Mouse (Mus musculus) adrenal gland, postnatal 25 days (tissue): ENCODE results near the gene Atp5k. TPM values are rescaled to one million over a fixed set of nuclear protein-coding genes. Genes with fewer than 3 reads are reported as not detected.

Experiments used
- DNase-seq: peaks from one replicate; pipeline ENCODE4 v3.0.0; 2021; ENCODE audit warnings: mixed read lengths
- total RNA-seq: library from RNA; stranded (reverse); gene quantifications from 2 replicates; pipeline ENCODE4 v1.2.3, GENCODE M21; 2021

The Atp5k gene
- total RNA-seq, 1 experiment from 2014 or later = 347 TPM

- DNase-seq = peak; percentile 28
Observed at GRCm38 (mm10) chr5:108427186-108427585, 7.1 kb downstream of the Atp5k start.

DNA sequence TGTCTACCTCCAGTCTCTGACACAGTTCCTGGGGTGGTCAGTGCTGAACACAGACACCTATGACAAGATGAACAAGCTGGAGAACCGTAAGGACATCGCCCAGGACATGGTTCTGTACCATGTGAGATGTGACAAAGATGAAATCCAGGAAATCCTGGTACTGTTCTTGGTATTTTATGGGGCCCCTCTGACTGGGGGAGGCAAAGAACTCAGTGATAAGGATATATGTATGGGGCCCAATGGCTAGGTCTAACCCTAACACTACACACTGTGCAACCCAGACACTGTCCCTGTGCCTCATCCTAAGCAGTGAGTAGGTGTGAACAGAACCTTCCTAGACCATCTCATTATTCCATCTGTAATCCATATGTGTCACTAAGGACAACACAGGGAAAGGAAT lies 10.8 kb downstream of the Atp5k start:
- no peak for DNase-seq

DNA sequence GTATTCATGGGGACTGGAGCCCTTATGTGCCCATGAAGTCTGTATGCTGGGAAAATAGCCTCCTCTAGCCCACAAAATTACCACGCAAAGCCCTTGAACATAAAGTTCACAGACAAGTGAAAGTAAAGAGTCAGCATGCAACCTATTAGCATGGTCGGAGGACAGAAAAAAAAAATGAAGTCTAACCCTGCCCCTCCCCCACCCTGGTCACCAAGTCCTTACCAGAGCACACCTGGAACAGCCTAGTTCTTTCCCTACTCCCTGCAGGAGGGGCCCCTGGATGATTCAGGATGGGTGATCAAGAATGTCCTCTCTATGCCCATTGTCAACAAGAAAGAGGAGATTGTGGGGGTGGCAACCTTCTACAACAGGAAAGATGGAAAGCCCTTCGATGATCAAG lies 11.5 kb downstream of the Atp5k start:
- DNase-seq = no peak

- DNase-seq = no peak
Observed at GRCm38 (mm10) chr5:108414711-108415110, 19.5 kb downstream of the Atp5k start.

DNA sequence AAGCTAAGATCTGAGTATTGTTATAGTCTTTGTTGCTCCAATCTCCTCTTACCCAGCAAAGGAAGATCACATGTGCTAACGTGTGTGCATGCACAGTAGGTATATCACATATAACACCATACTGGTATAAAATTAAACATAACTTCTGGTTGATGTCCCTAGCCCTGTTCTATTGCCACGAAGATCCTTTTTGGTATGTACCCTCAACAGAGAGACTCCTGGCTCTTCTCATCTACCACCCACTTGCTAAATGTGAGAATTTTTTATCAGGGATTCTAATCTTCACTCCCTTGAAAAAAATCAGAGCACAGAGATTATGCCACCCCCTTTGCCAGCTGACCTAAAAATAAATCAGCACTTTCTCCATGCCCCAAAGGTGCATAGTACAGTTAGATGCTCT lies 27.3 kb downstream of the Atp5k start:
- DNase-seq = no peak

- DNase-seq = no peak
Observed at GRCm38 (mm10) chr5:108405460-108405859, 28.8 kb downstream of the Atp5k start.

- no peak for DNase-seq
Observed at GRCm38 (mm10) chr5:108403453-108403852, 30.8 kb downstream of the Atp5k start.

GRCm38 (mm10) chr5:108389744-108390143 lies 44.5 kb downstream of the Atp5k start:
- no peak for DNase-seq

DNA sequence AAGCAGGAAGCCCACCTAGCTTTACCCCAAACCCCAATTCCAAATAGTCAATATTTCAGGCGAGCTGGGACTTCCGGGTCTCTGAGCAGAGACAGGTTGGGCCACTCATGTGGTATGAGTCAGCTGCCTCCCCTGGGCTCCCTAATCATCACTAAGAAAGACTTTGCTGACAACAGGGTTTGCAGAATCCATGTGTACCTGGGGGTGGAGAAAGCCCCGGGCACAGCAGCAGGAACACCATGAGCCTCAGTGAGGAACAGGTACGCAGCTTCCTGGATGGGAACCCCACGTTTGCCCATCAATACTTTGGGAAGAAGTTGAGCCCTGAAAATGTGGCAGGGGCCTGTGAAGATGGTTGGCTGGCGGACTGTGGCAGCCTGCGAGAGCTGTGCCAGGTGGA lies 46.0 kb downstream of the Atp5k start, which contains the start of gene Pde6b:
TSS of gene Pde6b (plus strand) at position 191 of the 400 bp plus-strand sequence.
- no peak for DNase-seq

GRCm38 (mm10) chr5:108386449-108386848 lies 47.8 kb downstream of the Atp5k start:
- DNase-seq = no peak

- no peak for DNase-seq
Observed at GRCm38 (mm10) chr5:108385632-108386031, 48.6 kb downstream of the Atp5k start.

Other genes with a start within 250 kb of the Atp5k start
- gene Dr1, start 165.6 kb downstream of the Atp5k start, total RNA-seq = 31.9 and 35.2 TPM in 2 replicates
- gene Pigg, start 121.8 kb downstream of the Atp5k start, total RNA-seq = 12.1 and 13.8 TPM in 2 replicates
- gene Gm42517, start 66.5 kb downstream of the Atp5k start, total RNA-seq = 1.8 and 2.0 TPM in 2 replicates
- gene Pde6b, start 46.1 kb downstream of the Atp5k start, total RNA-seq = not detected in 2 replicates
- gene Mfsd7a, start 14.4 kb upstream of the Atp5k start, total RNA-seq = 1.1 TPM in 2 replicates
- 40.3 and 55.4 TPM in 2 replicates for gene Pcgf3, start 26.8 kb upstream of the Atp5k start, total RNA-seq
- 1.8 and 3.0 TPM in 2 replicates for gene Cplx1, start 115.6 kb upstream of the Atp5k start, total RNA-seq
- gene Gak, start 195.3 kb upstream of the Atp5k start, total RNA-seq = 86.7 and 95.7 TPM in 2 replicates
- 28.5 and 37.2 TPM in 2 replicates for gene Tmem175, start 195.3 kb upstream of the Atp5k start, total RNA-seq
- gene Idua, start 225.9 kb upstream of the Atp5k start, total RNA-seq = 17.2 and 19.1 TPM in 2 replicates
- 21.2 and 22.7 TPM in 2 replicates for gene Dgkq, start 235.2 kb upstream of the Atp5k start, total RNA-seq
- gene Slc26a1, start 241.1 kb upstream of the Atp5k start, total RNA-seq = 0.15 and 1.1 TPM in 2 replicates